Mouse (Mus musculus) MEL (cell line): ENCODE data around the gene Trappc10. TPM values are rescaled to one million over a fixed set of nuclear protein-coding genes. Genes with fewer than 3 reads are reported as not detected.
A peak's percentile ranks its signal among the peaks of the same experiment; 100 is the strongest.

Source experiments
- DNase-seq: peaks from one replicate; pipeline ENCODE4 v3.0.0; 2011; ENCODE audit warnings: low read depth, low spot score
- H3K27ac ChIP-seq: 2 replicates; pipeline ENCODE4 v1.5.1; 2012; ENCODE audit warnings: low read depth, mild to moderate bottlenecking, control low read depth, low read length, moderate library complexity; ENCODE audit not compliant: control insufficient read depth
- H3K27me3 ChIP-seq, 2 experiments: fragments of 150-350 bp in 1 of 2; sonication (generic) in 1 of 2; 2 replicates each; pipeline ENCODE4 v1.6.1; 2012; ENCODE audit warnings: low read length in 2 of 2, mild to moderate bottlenecking in 2 of 2, improper control_type of control experiment in 1 of 2, moderate library complexity in 1 of 2; ENCODE audit not compliant: insufficient read depth in 2 of 2, control insufficient read depth in 1 of 2
- H3K36me3 ChIP-seq, 2 experiments: 2 replicates each; pipeline ENCODE4 v1.6.1; 2012 to 2014; ENCODE audit warnings: low read length in 2 of 2, improper control_type of control experiment in 1 of 2, inconsistent platforms in 1 of 2, mild to moderate bottlenecking in 1 of 2; ENCODE audit not compliant: insufficient read depth in 2 of 2, control insufficient read depth in 1 of 2
- H3K4me1 ChIP-seq, 2 experiments: fragments of 150-350 bp in 1 of 2; sonication (generic) in 1 of 2; 2 replicates each; pipeline ENCODE4 v1.6.1; 2012; ENCODE audit warnings: low read length in 2 of 2, improper control_type of control experiment in 1 of 2, mild to moderate bottlenecking in 1 of 2; ENCODE audit not compliant: insufficient read depth in 2 of 2, control insufficient read depth in 1 of 2
- H3K4me3 ChIP-seq, 2 experiments: fragments of 150-350 bp in 1 of 2; sonication (generic) in 1 of 2; 2 replicates each; pipeline ENCODE4 v1.5.1; 2012; ENCODE audit warnings: low read depth in 2 of 2, low read length in 2 of 2, mild to moderate bottlenecking in 2 of 2, moderate library complexity in 2 of 2, control low read depth in 1 of 2, improper control_type of control experiment in 1 of 2; ENCODE audit not compliant: control insufficient read depth in 1 of 2, insufficient read depth in 1 of 2
- H3K79me2 ChIP-seq: 2 replicates; pipeline ENCODE4 v1.6.1; 2012; ENCODE audit warnings: mild to moderate bottlenecking, low read length, moderate library complexity; ENCODE audit not compliant: control insufficient read depth, poor library complexity, insufficient read depth
- H3K9ac ChIP-seq: 2 replicates; pipeline ENCODE4 v1.6.1; 2012; ENCODE audit warnings: low read depth, mild to moderate bottlenecking, control low read depth, low read length, moderate library complexity; ENCODE audit not compliant: control insufficient read depth, poor library complexity, severe bottlenecking
- H3K9me3 ChIP-seq: fragments of 150-350 bp; sonication (generic); replicated peaks from 2 replicates; pipeline ENCODE4 v1.6.1; 2012; ENCODE audit warnings: mild to moderate bottlenecking, low read length, improper control_type of control experiment, moderate library complexity; ENCODE audit not compliant: insufficient read depth
- CHD1 ChIP-seq: IDR thresholded peaks from 2 replicates; pipeline ENCODE4 v1.6.1; 2012; ENCODE audit warnings: low read depth, mild to moderate bottlenecking, inconsistent platforms, low read length, improper control_type of control experiment
- ETS1 ChIP-seq: IDR thresholded peaks from 2 replicates; pipeline ENCODE4 v1.6.1; 2012; ENCODE audit warnings: low read depth, mild to moderate bottlenecking, inconsistent platforms, low read length, improper control_type of control experiment, moderate library complexity
- GATA1 ChIP-seq: IDR thresholded peaks from 2 replicates; pipeline ENCODE4 v1.6.1; 2011; ENCODE audit warnings: low read depth, low read length, improper control_type of control experiment
- HCFC1 ChIP-seq: IDR thresholded peaks from 2 replicates; pipeline ENCODE4 v1.6.1; 2012; ENCODE audit warnings: low read depth, mild to moderate bottlenecking, inconsistent platforms, low read length, improper control_type of control experiment, moderate library complexity
- JUND ChIP-seq: IDR thresholded peaks from 2 replicates; pipeline ENCODE4 v1.6.1; 2011; ENCODE audit warnings: low read depth, mild to moderate bottlenecking, improper control_type of control experiment, low read length
- KAT2A ChIP-seq: conservative IDR thresholded peaks from 2 replicates; pipeline ENCODE4 v1.6.1; 2012; ENCODE audit warnings: low read depth, low read length, improper control_type of control experiment, inconsistent platforms
- MAFK ChIP-seq: IDR thresholded peaks from 2 replicates; pipeline ENCODE4 v1.6.1; 2011; ENCODE audit warnings: low read depth, mild to moderate bottlenecking, low read length, improper control_type of control experiment, borderline replicate concordance
- MAZ ChIP-seq: IDR thresholded peaks from 2 replicates; pipeline ENCODE4 v1.6.1; 2012; ENCODE audit warnings: low read depth, mild to moderate bottlenecking, inconsistent platforms, low read length, improper control_type of control experiment
- MEF2A ChIP-seq: IDR thresholded peaks from 2 replicates; pipeline ENCODE4 v1.6.1; 2014; ENCODE audit warnings: low read depth, mild to moderate bottlenecking, inconsistent platforms, low read length, improper control_type of control experiment; ENCODE audit not compliant: poor library complexity, insufficient replicate concordance, severe bottlenecking; ENCODE audit errors: extremely low read depth
- MXI1 ChIP-seq: IDR thresholded peaks from 2 replicates; pipeline ENCODE4 v1.6.1; 2011; ENCODE audit warnings: mild to moderate bottlenecking, low read depth, low read length, improper control_type of control experiment
- MYB ChIP-seq: IDR thresholded peaks from 2 replicates; pipeline ENCODE4 v1.6.1; 2011; ENCODE audit warnings: mild to moderate bottlenecking, low read depth, low read length, improper control_type of control experiment
- NELFE ChIP-seq: IDR thresholded peaks from 2 replicates; pipeline ENCODE4 v1.6.1; 2011; ENCODE audit warnings: low read depth, low read length, improper control_type of control experiment
- RAD21 ChIP-seq: IDR thresholded peaks from 2 replicates; pipeline ENCODE4 v1.6.1; 2011; ENCODE audit warnings: mild to moderate bottlenecking, low read depth, low read length, improper control_type of control experiment
- SMC3 ChIP-seq: IDR thresholded peaks from 2 replicates; pipeline ENCODE4 v1.6.1; 2011; ENCODE audit warnings: low read depth, low read length, improper control_type of control experiment
- TAL1 ChIP-seq: IDR thresholded peaks from 2 replicates; pipeline ENCODE4 v1.6.1; 2012; ENCODE audit warnings: mild to moderate bottlenecking, inconsistent platforms, low read length, moderate library complexity, mixed read lengths
- TCF12 ChIP-seq: IDR thresholded peaks from 2 replicates; pipeline ENCODE4 v1.6.1; 2014; ENCODE audit warnings: low read depth, mild to moderate bottlenecking, inconsistent platforms, low read length, improper control_type of control experiment, moderate library complexity
- USF2 ChIP-seq, 2 experiments: IDR thresholded peaks; 2 replicates each; pipeline ENCODE4 v1.6.1; 2011 to 2012; ENCODE audit warnings: improper control_type of control experiment in 2 of 2, low read length in 2 of 2, borderline replicate concordance in 1 of 2, inconsistent platforms in 1 of 2, low read depth in 1 of 2, mild to moderate bottlenecking in 1 of 2; ENCODE audit not compliant: insufficient read depth in 1 of 2
- ZC3H11A ChIP-seq: IDR thresholded peaks from 2 replicates; pipeline ENCODE4 v1.6.1; 2012; ENCODE audit warnings: low read depth, mild to moderate bottlenecking, inconsistent platforms, low read length, improper control_type of control experiment
- ZMIZ1 ChIP-seq: IDR thresholded peaks from 2 replicates; pipeline ENCODE4 v1.6.1; 2012; ENCODE audit warnings: low read depth, mild to moderate bottlenecking, inconsistent platforms, low read length, improper control_type of control experiment, moderate library complexity
- ZNF384 ChIP-seq: IDR thresholded peaks from 2 replicates; pipeline ENCODE4 v1.6.1; 2012; ENCODE audit warnings: low read depth, mild to moderate bottlenecking, inconsistent platforms, low read length, improper control_type of control experiment
- polyA plus RNA-seq, 2 experiments: library from polyadenylated mRNA; stranded (reverse) in 1 of 2; unstranded in 1 of 2; fragments of >175 nt in 1 of 2; fragments of >200 nt in 1 of 2; gene quantifications; 2 replicates each; pipeline versions ENCODE4 v1.2.1 to v1.2.4; 2012; ENCODE audit warnings: low replicate concordance in 2 of 2, low read depth in 1 of 2; ENCODE audit not compliant: insufficient read length in 2 of 2, insufficient read depth in 1 of 2, missing spikeins in 1 of 2
- total RNA-seq: library from RNA; depleted of rRNA; stranded (reverse); fragments of 300-350 nt; gene quantifications from 2 replicates; pipeline ENCODE4 v1.2.3, GENCODE M21; 2012

The Trappc10 gene
- total and polyA plus RNA-seq, 3 experiments, result 26.1 to 35.5 TPM; not detected in 1

DNA sequence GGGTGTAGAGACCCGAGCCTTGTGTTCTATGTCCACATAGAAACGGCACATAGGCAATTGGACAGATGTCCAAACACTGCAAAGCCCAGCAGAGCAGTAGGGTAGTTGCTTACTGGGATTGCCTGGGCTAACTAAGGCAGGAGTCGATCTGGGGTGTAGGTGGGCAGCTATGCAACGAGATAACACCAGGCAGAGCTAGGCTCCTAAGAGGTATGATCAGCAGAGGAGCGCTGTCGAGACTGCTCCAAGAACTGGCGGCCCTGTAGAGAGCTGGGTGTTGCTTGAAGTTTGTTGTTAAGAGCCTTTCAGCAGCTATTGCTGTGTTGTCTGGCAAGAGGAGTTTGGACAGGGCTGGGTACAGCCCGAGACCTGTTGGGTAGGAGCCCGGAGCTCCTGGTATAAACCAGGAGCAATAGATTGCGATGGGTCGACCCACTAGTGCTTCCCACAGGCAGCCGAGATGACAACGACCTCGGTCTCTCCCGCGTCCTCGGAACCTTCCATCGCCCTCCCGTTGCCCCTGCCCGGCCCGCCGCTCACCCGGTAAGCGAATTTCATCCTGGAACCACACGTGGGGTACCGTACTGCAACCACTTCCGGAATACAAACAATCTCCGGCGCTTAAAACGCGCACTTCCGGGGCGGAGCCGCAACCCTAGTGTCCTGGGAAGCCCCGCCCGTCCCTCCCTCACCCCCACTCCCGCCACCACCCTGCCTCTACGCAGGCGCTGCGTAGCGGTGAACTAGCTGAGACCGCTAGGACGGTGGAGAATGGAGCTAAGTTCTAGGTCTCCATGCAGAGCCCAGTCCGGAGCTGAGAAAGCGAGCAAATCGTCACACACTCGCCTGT, 59.7 kb downstream of the Trappc10 start, which contains the start of gene Pwp2 (continued):
- peak; percentile 87 for TF ChIP-seq MAZ
- TF ChIP-seq TCF12, result peak; percentile 61
- TF ChIP-seq RAD21, result no peak
- TF ChIP-seq ZNF384, result 0 out of 2 replicates have a peak, but pooled peaks have one; percentile 15
- 0 out of 2 replicates have a peak, but pooled peaks have one; percentile 5 for TF ChIP-seq SMC3
- TF ChIP-seq MXI1, result peak; percentile 100
- TF ChIP-seq MYB, result no peak
- no peak for TF ChIP-seq TAL1
- no peak for TF ChIP-seq ZC3H11A
- no peak for TF ChIP-seq GATA1
- no peak for TF ChIP-seq MAFK
- TF ChIP-seq CHD1, result no peak
- TF ChIP-seq JUND, result no peak
- no peak for TF ChIP-seq MEF2A
- peak; percentile 91 for TF ChIP-seq ZMIZ1

GRCm38 (mm10) chr10:78183577-78183976, 60.9 kb downstream of the Trappc10 start:
- Histone ChIP-seq H3K4me3 (no peak overlapping the region; a peak in 1 of 4 replicates), H3K9me3 (no peaks in the 10 kb centered on the region), H3K4me1 (peaks cover 5 to 10% of the 10 kb centered on the region in 2 experiments; a peak in 3 of 4 replicates), H3K79me2 (peaks cover 12% of the 10 kb centered on the region), H3K36me3 (peaks cover 0 to 6% of the 10 kb centered on the region in 2 experiments), H3K9ac (no peak overlapping the region), H3K27me3 (no peaks in the 10 kb centered on the region), H3K27ac (no peak overlapping the region)
- no peak for DNase-seq
- TF ChIP-seq HCFC1, result no peak
- no peak for TF ChIP-seq ETS1
- no peak for TF ChIP-seq MYB
- no peak for TF ChIP-seq NELFE
- TF ChIP-seq USF2 (IDR thresholded peaks at IDR 0.05; ENCODE audit: borderline replicate concordance in 1 of 2, insufficient read depth in 1 of 2, low read depth in 1 of 2, low read length in 2 of 2), result no peak
- TF ChIP-seq KAT2A, result no peak
- no peak for TF ChIP-seq JUND
- TF ChIP-seq MAZ, result no peak
